ENCODE assay signal across 9 mouse cellular contexts in the genomic region with DNA sequence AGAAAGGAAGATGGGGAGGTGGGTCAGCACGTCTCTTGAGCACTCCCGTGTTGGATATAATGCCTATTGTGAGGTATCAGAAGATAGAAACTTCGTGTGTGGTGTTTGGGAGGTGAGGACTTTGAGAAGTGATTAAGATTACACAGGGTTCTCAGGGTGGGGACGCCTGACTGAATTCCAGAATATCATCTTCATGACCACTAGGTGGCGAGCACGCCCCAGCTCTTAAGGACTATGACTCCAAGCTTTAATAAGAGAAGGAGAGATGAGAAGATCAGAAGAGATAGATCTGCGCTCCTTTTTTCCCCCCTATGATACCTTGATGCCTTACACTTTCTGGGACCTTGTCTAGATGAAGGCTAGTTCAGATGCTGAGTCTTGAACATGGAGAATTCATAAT. TPM values are rescaled to one million over a fixed set of nuclear protein-coding genes. Genes with fewer than 3 reads are reported as not detected.
DNase-seq lines count a peak whose midpoint lies in the region; ATAC-seq and TF ChIP-seq lines count a peak whose summit lies in the region.
"Had no signal": no experiment of that assay in that cellular context is flagged by ENCODE, and none has a peak within 500 bp of the region (broad histone marks: within the 10 kb centered on the region; RNA-seq: fewer than 3 reads in every experiment).

No protein-coding gene starts in this region.

- peak; percentile 55; the same call in 1 of the 2 replicates for ATAC-seq in erythroid progenitor cell, adult 5-6 weeks (replicated peaks; ENCODE audit: low FRiP score, poor library complexity, severe bottlenecking)
- ATAC-seq in inflammation-experienced regulatory T-cells, adult 6 months: peak; percentile 67
- peak; percentile 55; the same call in 1 of the 2 replicates for ATAC-seq in liver, embryonic 13.5 days (ENCODE audit: low read depth)
- peak; percentile 82 for ATAC-seq in neural tube, embryonic 12.5 days (ENCODE audit: low FRiP score, low read depth)

- no peaks in the 10 kb centered on the region for H3K27me3 ChIP-seq in liver, embryonic 13.5 days
- H3K27me3 ChIP-seq in neural tube, embryonic 12.5 days (replicated peaks): no peaks in the 10 kb centered on the region

- H3K36me3 ChIP-seq in liver, embryonic 13.5 days: no peaks in the 10 kb centered on the region
- H3K36me3 ChIP-seq in neural tube, embryonic 12.5 days: no peaks in the 10 kb centered on the region

- peak; percentile 69 for TF ChIP-seq CTCF in bone marrow, adult 2 months (IDR thresholded peaks at IDR 0.05; ENCODE audit: control insufficient read depth, insufficient read depth, low read length)

- no peaks in the 10 kb centered on the region for H3K9me3 ChIP-seq in liver, embryonic 13.5 days (replicated peaks)
- H3K9me3 ChIP-seq in neural tube, embryonic 12.5 days: no peaks in the 10 kb centered on the region

- H3K27ac ChIP-seq in bone marrow, adult 2 months (ENCODE audit: control insufficient read depth, insufficient read depth, low read depth, low read length, poor library complexity): no peak overlapping the region
- no peak overlapping the region for H3K27ac ChIP-seq in liver, embryonic 13.5 days
- H3K27ac ChIP-seq in neural tube, embryonic 12.5 days: no peak overlapping the region

- H3K4me3 ChIP-seq in bone marrow, adult 2 months (replicated peaks; ENCODE audit: control insufficient read depth, low read depth, low read length): no peak overlapping the region
- no peak overlapping the region for H3K4me3 ChIP-seq in liver, embryonic 13.5 days (replicated peaks)
- H3K4me3 ChIP-seq in neural tube, embryonic 12.5 days: no peak overlapping the region
- H3K4me3 ChIP-seq: erythroblast, embryonic 14.5 days had no signal

- no peak overlapping the region for H3K9ac ChIP-seq in liver, embryonic 13.5 days
- H3K9ac ChIP-seq in neural tube, embryonic 12.5 days: no peak overlapping the region

- no peak for TF ChIP-seq POLR2A in bone marrow, adult 2 months (IDR thresholded peaks at IDR 0.05; ENCODE audit: borderline replicate concordance, control insufficient read depth, low read depth, low read length)

- H3K4me2 ChIP-seq in liver, embryonic 13.5 days: no peak overlapping the region
- no peak overlapping the region for H3K4me2 ChIP-seq in neural tube, embryonic 12.5 days (replicated peaks)

- peak; percentile 32 for DNase-seq in right cerebral cortex, adult 18-20 months
- no peak for DNase-seq in right cerebral cortex, postnatal 36 days (ENCODE audit: low spot score in 2 of 2)
- DNase-seq in liver, embryonic 13.5 days: no peak
- no peak for DNase-seq in urinary bladder, adult 2 months (ENCODE audit: low spot score)

- peaks cover 3% of the 10 kb centered on the region for H3K4me1 ChIP-seq in bone marrow, adult 2 months (ENCODE audit: control insufficient read depth, insufficient read depth, low read length)
- H3K4me1 ChIP-seq in liver, embryonic 13.5 days (replicated peaks): 0 out of 2 replicates have a peak, but pooled peaks cover 6% of the 10 kb centered on the region
- H3K4me1 ChIP-seq in neural tube, embryonic 12.5 days: no peaks in the 10 kb centered on the region

- 8% methylated on average over 7 of the region's 7 CpGs for WGBS in bone marrow, adult 2 months
- WGBS in liver, embryonic 13.5 days (ENCODE audit: insufficient replicate concordance): 7% methylated on average over 7 of the region's 7 CpGs
- WGBS in neural tube, embryonic 12.5 days: 13% methylated on average over 7 of the region's 7 CpGs

RNA-seq across cellular contexts. Expression of a gene that starts 1.0 kb away (rescaled TPM):
- polyA plus RNA-seq in bone marrow, adult 2 months (2011; ENCODE audit: insufficient read depth, insufficient read length, low replicate concordance, missing spikeins): 42.2 and 91.9 TPM in 2 replicates
- total RNA-seq in erythroid progenitor cell, adult 5-6 weeks (2015; ENCODE audit: low replicate concordance): 77.8 and 91.8 TPM in 2 replicates
- 54.4 and 79.4 TPM in 2 replicates for total RNA-seq in erythroid progenitor cell, adult 5-6 weeks (2017; ENCODE audit: low replicate concordance)
- polyA plus RNA-seq in inflammation-experienced regulatory T-cells, adult 6 months (2017; shearing (Covaris generic)): 10 to 100 TPM; 10.1 to 86.4 (median 28.2) TPM
- polyA plus RNA-seq in liver, embryonic 13.5 days (2015; fragmentation: Nextera tagmentation; extraction: Ambion mirVana): 16.1 and 16.5 TPM in 2 replicates
- polyA plus RNA-seq in neural tube, embryonic 12.5 days (2016; fragmentation: Nextera tagmentation; extraction: Ambion mirVana): 1.8 and 2.3 TPM in 2 replicates
- polyA plus RNA-seq in urinary bladder, adult 2 months (2012; rRNA removed): 14.6 and 18.0 TPM in 2 replicates
- polyA plus RNA-seq: erythroblast, embryonic 14.5 days had no signal

RNA-seq across cellular contexts. Expression of a gene that starts 46.0 kb away (rescaled TPM):
- not detected in 2 replicates for polyA plus RNA-seq in bone marrow, adult 2 months (2011; ENCODE audit: insufficient read depth, insufficient read length, low replicate concordance, missing spikeins)
- not detected in 2 replicates for total RNA-seq in erythroid progenitor cell, adult 5-6 weeks (2015; ENCODE audit: low replicate concordance)
- not detected in 2 replicates for total RNA-seq in erythroid progenitor cell, adult 5-6 weeks (2017; ENCODE audit: low replicate concordance)
- polyA plus RNA-seq in inflammation-experienced regulatory T-cells, adult 6 months (2017; shearing (Covaris generic)): not detected
- not detected in 2 replicates for polyA plus RNA-seq in liver, embryonic 13.5 days (2015; fragmentation: Nextera tagmentation; extraction: Ambion mirVana)
- not detected in 2 replicates for polyA plus RNA-seq in neural tube, embryonic 12.5 days (2016; fragmentation: Nextera tagmentation; extraction: Ambion mirVana)
- polyA plus RNA-seq in urinary bladder, adult 2 months (2012; rRNA removed): 0.38 and 0.45 TPM in 2 replicates
- polyA plus RNA-seq: erythroblast, embryonic 14.5 days had no signal

RNA-seq across cellular contexts. Expression of a gene that starts 49.3 kb away (rescaled TPM):
- polyA plus RNA-seq in bone marrow, adult 2 months (2011; ENCODE audit: insufficient read depth, insufficient read length, low replicate concordance, missing spikeins): not detected in 2 replicates
- not detected in 2 replicates for total RNA-seq in erythroid progenitor cell, adult 5-6 weeks (2015; ENCODE audit: low replicate concordance)
- not detected in 2 replicates for total RNA-seq in erythroid progenitor cell, adult 5-6 weeks (2017; ENCODE audit: low replicate concordance)
- not detected for polyA plus RNA-seq in inflammation-experienced regulatory T-cells, adult 6 months (2017; shearing (Covaris generic))
- polyA plus RNA-seq in liver, embryonic 13.5 days (2015; fragmentation: Nextera tagmentation; extraction: Ambion mirVana): not detected in 2 replicates
- not detected in 2 replicates for polyA plus RNA-seq in neural tube, embryonic 12.5 days (2016; fragmentation: Nextera tagmentation; extraction: Ambion mirVana)
- not detected in 2 replicates for polyA plus RNA-seq in urinary bladder, adult 2 months (2012; rRNA removed)
- polyA plus RNA-seq: erythroblast, embryonic 14.5 days had no signal

RNA-seq across cellular contexts. Expression of a gene that starts 50.1 kb away (rescaled TPM):
- 9.0 and 9.2 TPM in 2 replicates for polyA plus RNA-seq in bone marrow, adult 2 months (2011; ENCODE audit: insufficient read depth, insufficient read length, low replicate concordance, missing spikeins)
- total RNA-seq in erythroid progenitor cell, adult 5-6 weeks (2015; ENCODE audit: low replicate concordance): 13.0 and 17.2 TPM in 2 replicates
- 21.9 and 27.5 TPM in 2 replicates for total RNA-seq in erythroid progenitor cell, adult 5-6 weeks (2017; ENCODE audit: low replicate concordance)
- 10 to 100 TPM in 1 of 3 experiments, 1 to 10 TPM in 2; 6.4 to 10.0 (median 8.2) TPM for polyA plus RNA-seq in inflammation-experienced regulatory T-cells, adult 6 months (2017; shearing (Covaris generic))
- 11.1 and 14.0 TPM in 2 replicates for polyA plus RNA-seq in liver, embryonic 13.5 days (2015; fragmentation: Nextera tagmentation; extraction: Ambion mirVana)
- polyA plus RNA-seq in neural tube, embryonic 12.5 days (2016; fragmentation: Nextera tagmentation; extraction: Ambion mirVana): 37.7 and 40.8 TPM in 2 replicates
- 33.8 and 34.4 TPM in 2 replicates for polyA plus RNA-seq in urinary bladder, adult 2 months (2012; rRNA removed)
